Mouse (Mus musculus): ENCODE data around the gene Nol7.

Gene Nol7

DNA sequence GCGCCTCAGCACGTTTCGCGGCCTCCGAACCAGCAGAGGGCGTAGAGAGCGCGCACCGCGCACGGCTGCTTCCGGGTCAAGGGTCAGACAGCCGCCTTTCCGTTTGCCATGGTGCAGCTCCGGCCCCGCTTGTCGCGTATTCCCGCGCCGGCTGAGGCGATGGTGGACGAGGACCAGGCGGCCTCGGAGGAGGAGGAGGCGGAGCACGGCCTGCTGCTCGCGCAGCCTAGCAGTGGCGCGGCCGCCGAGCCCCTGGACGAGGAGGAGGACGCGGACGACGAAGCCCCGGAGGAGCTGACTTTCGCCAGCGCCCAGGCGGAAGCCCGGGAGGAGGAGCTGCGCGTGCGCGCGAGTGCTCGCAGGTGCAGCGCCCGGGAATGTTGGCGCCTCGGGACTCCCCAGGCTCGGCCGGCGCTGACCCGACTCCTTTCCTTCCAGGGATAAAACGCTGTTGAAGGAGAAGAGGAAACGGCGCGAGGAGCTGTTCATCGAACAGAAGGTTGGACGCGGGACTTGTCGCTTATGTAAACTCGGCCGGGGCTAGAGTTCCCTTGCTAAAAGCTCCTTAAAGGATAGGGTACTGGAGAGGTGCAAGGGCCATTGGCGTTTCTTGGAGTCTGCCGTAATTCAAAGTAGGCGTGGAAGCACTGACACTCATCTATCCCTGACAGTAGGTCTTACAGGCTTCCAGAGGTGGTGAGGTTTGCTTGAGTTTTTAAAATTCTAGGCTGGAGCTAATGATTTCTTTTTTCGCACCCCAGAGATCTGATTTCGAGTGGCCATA is at the start of gene Nol7:
Gene Nol7 (plus strand): TSS at position 94 of the 784 bp plus-strand sequence.
- peak; percentile 86 for DNase-seq (ENCODE audit: low read depth, low spot score)

DNA sequence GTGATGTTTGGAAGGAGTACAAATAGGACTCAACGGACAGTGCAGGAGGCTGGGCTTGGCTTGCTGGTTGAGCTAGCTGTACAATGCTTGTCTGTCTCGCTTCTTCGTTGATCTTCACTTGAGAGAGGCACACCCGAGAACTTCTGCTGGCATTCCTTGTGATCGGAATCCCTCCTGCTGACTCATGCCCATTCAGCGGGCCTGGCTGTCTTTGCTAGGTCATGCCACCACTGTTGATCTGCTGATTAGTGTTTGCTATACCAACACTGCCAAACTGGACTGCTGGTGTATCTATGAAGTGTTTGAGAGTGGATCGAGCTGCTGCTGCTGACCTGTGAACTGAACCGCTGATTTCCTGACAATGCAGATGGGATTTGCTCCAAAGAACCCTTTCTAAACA is 48.8 kb upstream of the Nol7 start:
- no peak for DNase-seq (ENCODE audit: low read depth, low spot score)

DNA sequence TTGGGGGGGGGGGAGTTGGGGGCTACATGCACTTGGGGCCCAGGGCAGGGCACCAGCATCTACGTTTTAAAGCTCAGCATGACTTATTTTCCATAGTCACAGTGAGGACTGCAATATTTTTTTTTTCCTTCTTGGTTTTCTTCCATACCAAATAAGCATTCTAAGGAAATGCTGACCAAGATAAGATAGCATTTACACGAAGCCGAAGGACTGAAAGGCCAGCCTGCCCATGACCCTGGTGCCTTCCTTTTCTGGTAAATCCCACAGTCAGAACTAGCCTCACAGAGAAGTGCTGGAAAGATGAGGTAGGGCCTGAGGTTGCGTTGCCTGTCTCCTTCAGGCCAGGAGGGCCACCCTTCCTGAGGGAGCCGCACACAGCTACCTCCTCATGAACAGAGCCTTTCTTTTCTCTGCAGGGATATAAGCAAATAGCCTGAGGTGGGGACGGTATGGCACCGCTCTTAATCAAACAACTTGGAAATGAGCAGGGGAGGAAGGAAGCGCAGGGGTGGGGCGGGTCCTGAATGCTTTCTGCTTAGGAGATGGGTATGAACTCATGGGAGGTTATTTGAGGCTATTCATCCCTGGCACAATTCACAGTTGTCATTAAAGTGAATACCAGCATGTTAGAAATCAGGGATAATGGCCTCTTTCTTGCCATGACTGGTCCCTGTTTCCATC is 47.6 kb upstream of the Nol7 start:
- no peak for DNase-seq (ENCODE audit: low read depth, low spot score)

DNA sequence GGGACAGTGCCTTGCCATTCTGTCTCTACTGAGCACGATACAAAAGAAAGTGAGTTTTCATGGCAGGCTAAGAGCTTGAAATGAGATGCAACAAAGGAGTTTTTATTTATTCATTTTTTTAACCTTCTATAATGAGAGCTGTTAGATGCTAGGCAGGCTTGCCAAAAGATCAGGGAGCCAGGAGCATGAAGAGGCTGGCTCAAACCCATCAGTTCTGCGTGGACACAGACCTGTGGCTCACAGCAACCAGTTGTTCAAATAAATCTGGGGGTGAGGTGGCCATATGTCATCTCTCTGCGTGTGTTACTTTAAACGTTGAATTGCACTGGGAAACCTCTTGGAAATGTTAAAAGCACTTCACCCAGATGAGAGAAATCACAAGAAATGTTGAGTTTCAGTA is 44.8 kb upstream of the Nol7 start:
- no peak for DNase-seq (ENCODE audit: low read depth, low spot score)

DNA sequence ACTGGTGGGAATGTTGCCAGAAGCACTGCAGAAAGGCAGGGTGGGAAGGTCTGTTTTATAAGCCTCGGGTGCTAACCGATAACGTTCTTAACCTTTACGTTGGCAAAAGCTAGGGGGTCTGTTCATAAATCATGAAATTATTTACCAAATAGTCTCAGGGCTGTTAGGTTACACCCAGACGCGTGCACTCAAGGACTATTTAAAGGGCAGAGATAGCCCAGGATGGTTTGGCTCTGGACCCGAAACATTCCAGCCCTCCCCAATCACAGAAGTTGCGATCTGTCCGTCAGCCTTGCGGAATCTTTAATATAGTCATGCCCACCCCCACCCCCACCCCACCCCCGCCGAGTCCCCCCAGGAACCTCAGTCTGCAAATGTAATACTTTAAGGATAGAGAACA is 43.8 kb upstream of the Nol7 start:
- no peak for DNase-seq (ENCODE audit: low read depth, low spot score)

DNA sequence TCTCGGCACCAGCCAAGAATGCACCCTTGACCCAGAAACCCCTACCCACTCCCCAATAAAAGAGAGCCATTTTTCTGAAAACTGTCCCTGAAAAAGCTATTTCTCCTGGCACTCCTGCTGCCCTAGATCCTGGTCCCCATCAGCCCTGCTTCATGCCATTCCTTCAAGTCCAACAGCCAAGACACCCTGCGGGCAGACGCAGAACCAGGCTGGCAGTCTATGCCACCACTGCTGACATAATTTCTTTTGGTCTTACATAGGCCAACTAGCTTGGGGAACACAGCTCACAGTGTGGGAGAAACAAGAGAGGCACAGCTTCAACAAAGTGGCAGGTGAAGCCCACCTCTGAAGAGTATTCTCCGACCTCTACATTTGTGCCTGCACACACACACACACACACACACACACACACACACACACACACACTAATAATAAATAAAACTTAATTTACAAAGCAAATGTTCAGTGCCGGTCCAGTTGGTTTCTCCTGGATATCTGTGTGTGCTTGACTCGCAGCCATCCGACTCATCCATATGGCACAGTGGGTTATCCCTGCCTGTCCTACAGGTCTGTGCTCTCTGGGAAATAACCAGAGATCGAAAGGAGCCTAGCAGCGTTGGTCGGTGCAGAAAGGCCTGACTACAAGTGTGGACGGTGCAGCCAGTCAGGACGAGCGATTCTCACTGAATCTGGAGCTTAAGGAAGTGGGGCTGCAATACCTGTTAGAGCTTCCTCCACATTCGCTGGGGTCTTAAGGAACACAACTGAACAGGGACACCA is 41.7 kb upstream of the Nol7 start:
- no peak for DNase-seq (ENCODE audit: low read depth, low spot score)

DNA sequence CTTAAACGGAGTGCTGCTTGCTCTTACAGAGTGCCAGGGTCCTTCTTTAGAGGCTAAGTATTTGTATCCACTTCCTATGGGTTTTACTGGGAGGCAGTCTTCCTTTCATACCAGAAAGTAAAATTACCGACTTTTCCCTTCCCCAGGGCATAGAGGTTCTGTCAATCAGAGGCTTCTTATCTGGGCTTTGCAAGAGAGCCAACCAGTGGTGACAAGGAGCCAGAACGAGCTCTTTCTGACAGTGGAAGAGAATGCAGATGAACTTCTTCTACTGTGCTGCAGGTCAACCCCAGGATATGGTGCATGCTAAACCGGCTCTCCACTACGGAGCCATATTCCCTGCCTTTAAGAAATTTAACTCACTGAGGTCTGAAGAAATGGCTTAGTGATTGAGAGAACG is 37.7 kb upstream of the Nol7 start:
- DNase-seq (ENCODE audit: low read depth, low spot score) = no peak

DNA sequence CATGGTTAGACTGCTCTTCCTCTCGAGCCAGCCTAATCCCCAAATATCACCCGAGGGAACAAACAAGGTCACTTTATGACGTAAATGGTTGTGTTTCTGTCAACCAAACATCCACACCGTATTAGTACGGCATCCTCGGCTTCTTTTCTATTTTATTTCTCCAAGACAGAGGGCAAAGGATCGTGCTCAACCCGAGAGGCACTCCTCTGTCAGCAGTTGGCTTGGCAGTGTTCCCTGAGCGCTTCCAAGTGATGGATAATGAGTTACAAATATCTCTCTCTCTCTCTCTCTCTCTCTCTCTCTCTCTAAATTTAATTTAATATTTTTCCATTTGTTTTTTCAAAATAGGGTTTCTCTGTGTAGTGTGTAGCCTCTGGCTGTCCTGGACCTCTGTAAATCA is 35.8 kb upstream of the Nol7 start:
- no peak for DNase-seq (ENCODE audit: low read depth, low spot score)

DNA sequence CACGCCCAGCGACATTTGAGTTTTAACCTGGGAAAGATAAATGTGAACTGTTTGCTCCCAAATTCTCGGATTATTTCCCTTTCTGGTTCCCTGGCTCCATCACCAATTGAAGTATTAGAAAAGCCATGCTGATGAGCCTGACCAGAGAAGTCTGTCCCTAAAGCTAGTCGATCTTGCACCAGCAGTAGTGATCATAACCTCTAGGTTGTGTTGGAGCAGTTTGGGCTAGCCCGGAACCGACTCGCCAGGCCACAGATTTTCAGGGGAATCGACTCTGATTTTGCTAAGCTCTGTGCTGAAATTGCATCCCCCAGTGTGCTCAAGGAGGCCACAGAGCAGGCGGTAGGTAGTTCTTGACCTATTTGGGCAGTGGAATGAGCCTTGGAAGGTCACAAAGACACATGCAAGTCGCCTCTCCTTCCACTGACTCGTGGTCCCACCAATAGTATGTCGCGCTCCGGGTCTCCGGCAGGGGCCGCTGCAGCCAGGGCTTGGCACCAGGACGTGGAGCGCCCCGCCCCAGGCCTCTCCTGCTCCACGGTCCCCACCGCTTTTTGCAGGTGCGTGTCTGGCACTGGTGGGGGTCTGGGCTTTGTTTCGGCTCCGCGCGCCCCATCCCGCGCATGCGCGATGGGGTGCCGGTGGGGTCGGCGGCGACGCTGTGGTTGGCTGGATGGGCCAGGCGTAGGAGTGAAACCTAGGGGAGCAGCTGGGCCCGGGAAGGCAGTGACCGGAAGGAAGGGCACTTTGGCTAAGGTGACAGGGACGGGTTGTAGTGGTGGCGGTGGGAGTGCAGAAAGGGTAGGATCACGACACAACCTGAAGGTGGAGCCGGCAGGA is 33.0 kb upstream of the Nol7 start, which contains the start of gene Sirt5:
Gene Sirt5 (plus strand): TSS at position 512 of the 840 bp plus-strand sequence.
- DNase-seq (ENCODE audit: low read depth, low spot score) = peak; percentile 65

DNA sequence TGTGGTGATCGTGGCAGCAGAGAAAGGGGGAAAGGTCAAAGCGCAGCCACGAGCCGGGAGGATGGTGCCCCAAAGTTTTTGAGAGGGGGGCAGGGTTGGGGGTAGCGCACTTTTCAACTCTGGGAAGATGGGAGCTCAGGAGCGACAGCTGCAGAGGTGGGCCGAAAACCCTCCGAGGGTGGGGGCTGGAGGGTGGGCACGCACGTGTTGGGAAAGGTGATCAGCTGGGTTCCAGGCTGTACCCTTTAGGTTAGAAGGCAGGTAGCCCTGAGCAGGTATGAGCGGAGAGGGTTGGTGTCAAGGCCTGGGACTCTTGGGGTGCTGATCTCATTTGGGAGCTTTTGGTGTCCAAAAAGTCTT is 32.4 kb upstream of the Nol7 start:
- DNase-seq (ENCODE audit: low read depth, low spot score) = no peak

DNA sequence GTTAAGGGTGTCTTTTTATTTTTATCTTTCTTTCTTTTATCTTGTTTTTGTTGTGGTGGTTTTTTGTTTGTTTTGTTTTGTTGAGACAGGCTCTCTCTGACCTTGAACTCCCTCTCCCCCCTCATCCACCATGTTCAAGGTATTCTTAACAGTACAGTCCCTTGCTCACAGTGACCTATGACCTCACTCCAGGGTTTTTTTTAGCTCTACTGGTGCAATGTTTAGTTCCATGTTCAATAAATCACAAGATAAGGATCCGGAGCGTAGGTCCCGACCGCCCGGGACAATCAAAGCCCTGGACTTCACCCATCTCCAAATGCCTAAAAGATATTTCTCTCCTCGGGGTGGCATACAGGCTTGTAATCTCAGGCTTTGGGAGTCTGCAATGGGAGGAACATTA is 28.1 kb upstream of the Nol7 start:
- no peak for DNase-seq (ENCODE audit: low read depth, low spot score)

DNA sequence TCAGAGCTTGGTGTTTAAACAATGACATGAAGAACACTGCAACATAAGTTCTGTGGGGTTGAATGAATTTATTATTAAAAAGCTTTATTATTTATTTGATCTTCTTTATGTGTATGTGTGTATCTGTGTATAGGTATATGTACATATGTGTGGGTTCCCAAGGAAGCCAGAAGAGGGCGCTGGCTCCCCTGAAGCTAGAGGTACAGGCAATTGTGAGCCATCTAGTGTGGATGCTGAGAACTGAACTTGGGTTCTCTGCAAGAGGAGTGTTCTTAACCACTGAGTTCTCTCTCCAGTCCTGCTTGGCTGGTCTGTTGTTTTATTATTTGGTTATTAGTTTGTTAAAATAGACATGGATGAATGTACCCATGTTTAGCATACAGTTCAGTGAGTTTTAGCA is 25.3 kb upstream of the Nol7 start:
- DNase-seq (ENCODE audit: low read depth, low spot score) = no peak

DNA sequence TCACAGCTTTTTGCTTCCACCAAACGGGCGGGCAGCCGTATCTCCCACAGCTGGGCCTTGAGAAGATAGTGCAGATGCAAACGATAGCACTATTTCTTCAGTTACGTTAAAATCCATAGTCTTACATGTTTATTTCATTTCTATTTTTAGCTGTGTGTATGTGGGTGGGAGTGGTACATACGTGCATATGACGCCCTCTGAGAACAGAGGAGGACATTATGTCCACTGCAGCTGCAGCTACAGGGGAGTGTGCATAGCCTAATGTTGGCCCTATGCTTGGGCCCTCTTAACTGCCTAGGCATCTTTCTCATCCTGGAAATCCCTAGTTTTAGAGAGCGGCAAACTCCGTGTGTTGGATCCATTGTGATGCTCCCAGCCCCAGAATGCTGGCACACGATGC is 24.0 kb upstream of the Nol7 start:
- no peak for DNase-seq (ENCODE audit: low read depth, low spot score)

DNA sequence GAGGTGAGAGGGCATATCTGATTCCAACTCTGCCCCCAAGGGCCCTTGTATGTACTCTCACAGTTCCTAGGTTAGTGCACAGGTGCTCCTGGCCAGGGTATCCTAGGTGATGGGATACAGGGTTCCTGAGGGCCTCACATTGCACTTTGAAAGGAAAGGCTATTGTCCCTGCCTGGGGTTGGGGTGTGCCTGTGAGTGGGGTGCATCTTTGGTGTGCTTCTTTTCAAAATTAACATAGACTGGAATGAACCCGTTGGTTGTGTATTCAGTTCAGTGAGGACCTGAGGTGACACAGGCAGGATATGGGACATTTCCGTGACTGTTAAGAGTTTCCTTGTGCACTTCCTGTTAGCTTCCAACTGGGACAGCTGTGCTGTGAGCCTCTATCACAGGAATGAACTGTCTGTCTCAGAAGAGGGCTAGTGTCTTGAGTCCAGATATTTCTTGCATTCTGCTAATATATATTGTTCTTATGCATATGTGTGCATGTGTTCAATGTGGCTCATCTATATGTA is 23.2 kb upstream of the Nol7 start:
- DNase-seq (ENCODE audit: low read depth, low spot score) = no peak

DNA sequence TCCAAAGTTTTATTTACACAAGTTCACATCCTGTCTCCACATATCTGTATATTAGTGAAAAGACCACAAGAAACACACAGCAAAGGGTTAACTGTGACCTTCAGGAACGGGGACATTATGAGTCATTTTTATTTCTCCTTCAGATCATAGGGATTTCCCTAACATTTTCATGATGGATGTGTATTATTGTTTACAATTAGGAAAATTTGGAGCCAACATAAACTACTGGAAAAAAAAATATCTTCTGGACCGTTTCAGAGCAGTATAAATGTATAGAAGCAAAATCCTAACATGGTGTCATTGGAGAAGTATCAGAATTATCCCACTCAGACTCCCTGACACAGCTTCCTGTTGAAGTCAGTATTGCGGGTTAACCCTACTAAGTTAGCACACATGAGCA is 18.2 kb upstream of the Nol7 start:
- DNase-seq (ENCODE audit: low read depth, low spot score) = no peak

DNA sequence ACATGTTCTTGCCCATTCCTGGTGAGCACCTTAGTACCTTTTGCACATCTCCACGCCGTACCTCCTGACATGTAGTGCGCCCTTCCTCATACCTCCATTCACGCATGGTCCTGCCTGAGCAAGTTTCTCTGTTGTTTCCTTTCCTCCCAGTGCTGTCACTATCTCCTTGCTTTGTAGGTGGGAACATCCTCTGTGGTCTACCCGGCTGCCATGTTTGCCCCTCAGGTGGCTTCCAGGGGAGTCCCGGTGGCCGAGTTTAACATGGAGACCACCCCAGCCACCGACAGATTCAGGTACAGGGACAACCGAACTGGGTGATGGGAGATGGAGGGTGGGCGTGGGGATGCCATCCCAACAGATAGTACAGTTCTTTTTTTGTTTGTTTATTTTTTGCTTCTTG is 12.9 kb upstream of the Nol7 start:
- DNase-seq (ENCODE audit: low read depth, low spot score) = no peak

DNA sequence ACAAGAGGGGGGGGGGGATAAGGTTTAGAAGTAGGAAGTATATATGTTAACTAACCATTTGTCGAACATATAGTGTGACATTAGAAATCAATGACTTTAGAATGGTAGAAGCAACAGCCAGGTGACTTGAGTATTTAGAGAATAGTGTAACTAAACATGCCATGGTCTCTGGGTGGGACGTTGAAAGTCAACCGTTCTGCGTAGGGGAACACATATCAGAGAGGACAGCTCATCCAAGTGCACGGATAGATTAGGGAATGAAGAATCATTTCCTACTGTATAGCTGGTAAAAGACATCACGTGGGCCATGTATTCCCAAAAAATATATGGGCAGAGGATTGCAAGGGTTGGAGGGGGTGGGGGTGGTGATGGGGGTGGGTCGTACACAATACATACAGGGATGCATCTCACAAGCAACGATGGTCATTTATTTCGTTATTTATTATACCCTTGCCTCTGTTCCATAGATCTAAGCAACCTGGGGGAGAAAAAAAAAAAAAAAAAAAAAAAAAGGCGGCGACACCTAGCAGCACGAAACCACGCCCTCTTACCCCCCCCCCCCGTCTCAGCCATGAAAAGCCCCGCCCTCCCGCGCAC is 392 bp upstream of the Nol7 start:
- no peak for DNase-seq (ENCODE audit: low read depth, low spot score)

DNA sequence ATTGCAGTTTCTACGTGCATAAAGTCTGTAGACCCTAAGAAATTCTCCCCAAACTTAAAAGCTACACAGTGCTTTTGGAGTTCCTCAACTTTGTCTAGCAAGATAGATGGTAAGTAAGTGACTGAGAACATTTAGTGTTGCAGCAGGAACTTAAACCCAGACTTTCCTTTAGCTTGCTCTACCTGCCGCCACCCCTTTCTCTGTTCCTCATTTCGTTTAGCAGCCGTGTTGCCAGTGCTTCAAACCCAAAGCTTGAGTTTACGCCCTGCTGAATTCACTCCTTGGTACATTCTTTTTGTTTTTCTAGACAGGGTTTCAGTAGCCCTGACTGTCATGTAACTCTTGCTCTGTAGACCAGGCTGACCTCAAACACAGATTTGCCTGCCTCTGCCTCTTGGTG is 1.4 kb downstream of the Nol7 start:
- no peak for DNase-seq (ENCODE audit: low read depth, low spot score)

DNA sequence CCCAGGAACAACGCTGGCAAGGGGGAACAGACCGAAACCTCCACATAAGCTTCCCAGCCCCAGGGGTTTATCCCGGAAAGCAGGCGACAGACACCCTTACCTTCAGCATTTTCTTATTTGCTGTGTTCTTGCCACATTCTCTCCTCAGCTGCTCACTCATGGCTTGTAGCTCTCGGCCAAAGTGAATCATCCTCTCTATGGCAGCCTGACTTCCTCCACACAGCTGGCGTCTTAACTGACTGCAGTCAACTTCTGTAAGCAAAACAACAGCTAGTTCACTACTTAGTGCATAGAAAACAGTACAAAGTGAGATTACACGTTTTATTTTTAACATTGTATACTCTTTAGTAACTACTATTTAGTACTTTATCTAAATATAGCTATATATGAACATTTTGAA is 14.1 kb downstream of the Nol7 start:
- no peak for DNase-seq (ENCODE audit: low read depth, low spot score)

DNA sequence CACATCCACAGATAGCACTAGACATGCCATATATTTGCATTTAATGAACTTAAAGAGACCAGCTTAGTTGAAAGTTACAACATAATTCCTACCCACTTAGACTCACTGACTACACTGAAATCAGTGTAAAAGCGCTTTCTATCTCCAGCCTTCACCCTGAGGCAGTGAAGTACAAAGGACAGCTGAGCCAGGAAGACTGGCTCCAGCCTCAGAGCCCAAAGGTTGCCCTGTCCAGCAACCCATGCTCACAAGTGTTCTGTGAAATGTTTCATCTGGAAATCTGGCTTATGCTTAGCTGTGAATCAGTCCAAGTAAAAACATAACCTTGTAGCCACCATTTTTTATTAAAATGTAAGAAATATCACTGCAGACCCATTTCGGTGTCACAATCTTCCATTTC is 15.4 kb downstream of the Nol7 start:
- DNase-seq (ENCODE audit: low read depth, low spot score) = no peak

DNA sequence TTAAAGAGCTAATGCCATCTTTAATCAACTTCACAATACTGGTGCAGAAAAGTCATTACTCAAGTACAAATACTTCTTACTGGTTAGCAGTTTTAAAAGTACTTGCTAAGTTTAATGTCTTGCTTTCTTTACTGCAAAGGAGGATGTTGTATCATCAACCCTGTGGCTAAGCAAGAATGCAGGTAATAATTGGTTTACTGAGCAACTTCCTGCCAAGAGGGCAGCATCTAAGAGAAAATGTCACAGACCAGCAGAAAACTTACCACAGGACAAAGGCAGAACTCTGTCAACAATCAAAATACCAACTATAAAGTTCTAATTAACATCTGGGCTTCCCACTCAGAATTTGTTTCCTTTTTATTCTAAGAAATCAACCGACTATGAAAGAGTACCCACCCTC is 17.1 kb downstream of the Nol7 start:
- no peak for DNase-seq (ENCODE audit: low read depth, low spot score)

Measured in brain, embryonic 18.5 days (tissue).